8 mouse cellular contexts compared by ENCODE assay signal in the genomic region with DNA sequence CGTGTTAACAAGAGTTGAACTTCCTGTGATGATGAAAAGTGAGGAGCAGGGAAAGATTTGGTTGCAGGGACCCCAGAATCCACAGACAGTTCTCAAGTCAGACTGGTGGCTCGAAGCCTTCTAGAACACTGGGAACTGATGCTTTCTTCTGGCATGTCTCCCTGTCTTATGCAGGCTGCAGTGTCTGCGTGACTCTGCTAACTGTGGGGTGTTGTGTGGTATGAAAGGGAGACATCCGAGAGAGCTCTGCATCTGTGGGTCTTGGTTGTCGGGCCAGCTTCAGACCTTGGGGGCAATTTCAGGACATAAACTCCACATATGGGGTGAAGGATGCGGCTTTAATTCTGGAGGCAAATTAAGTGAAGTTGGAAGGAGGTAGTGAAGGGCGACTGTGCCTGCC. TPM values are rescaled to one million over a fixed set of nuclear protein-coding genes. Genes with fewer than 3 reads are reported as not detected.
DNase-seq lines count a peak whose midpoint lies in the region; ATAC-seq and TF ChIP-seq lines count a peak whose summit lies in the region.

No protein-coding gene starts in this region.

- peak overlapping the region; percentile 93 for H3K4me2 ChIP-seq in embryonic facial prominence, embryonic 12.5 days (replicated peaks)
- peak overlapping the region; percentile 80 for H3K4me2 ChIP-seq in hindbrain, embryonic 16.5 days (ENCODE audit: low read length)
- H3K4me2 ChIP-seq in midbrain, postnatal 0 days (ENCODE audit: low read depth, low read length, poor library complexity, severe bottlenecking): peak overlapping the region; percentile 98

- peak overlapping the region; percentile 93 for H3K27ac ChIP-seq in embryonic facial prominence, embryonic 12.5 days
- H3K27ac ChIP-seq in hindbrain, embryonic 16.5 days (ENCODE audit: low read depth, low read length): no peak overlapping the region; the same call in 1 of the 2 replicates
- H3K27ac ChIP-seq in midbrain, postnatal 0 days (ENCODE audit: low read depth, low read length): peak overlapping the region; percentile 89

- peaks cover 35% of the 10 kb centered on the region for H3K36me3 ChIP-seq in embryonic facial prominence, embryonic 12.5 days
- peaks cover 5% of the 10 kb centered on the region for H3K36me3 ChIP-seq in hindbrain, embryonic 16.5 days (ENCODE audit: control insufficient read depth, insufficient read depth, low read length)
- peaks cover 13% of the 10 kb centered on the region for H3K36me3 ChIP-seq in midbrain, postnatal 0 days (ENCODE audit: insufficient read depth, low read length)

- 44% methylated on average over 7 of the region's 7 CpGs for WGBS in embryonic facial prominence, embryonic 12.5 days
- 38% methylated on average over 7 of the region's 7 CpGs for WGBS in hindbrain, embryonic 16.5 days
- 45% methylated on average over 7 of the region's 7 CpGs for WGBS in midbrain, postnatal 0 days

- TF ChIP-seq CTCF in midbrain, postnatal 0 days (IDR thresholded peaks at IDR 0.05): no peak

- H3K27me3 ChIP-seq in embryonic facial prominence, embryonic 12.5 days: no peaks in the 10 kb centered on the region
- H3K27me3 ChIP-seq in hindbrain, embryonic 16.5 days (replicated peaks; ENCODE audit: control insufficient read depth, insufficient read depth, low read length): no peaks in the 10 kb centered on the region
- no peaks in the 10 kb centered on the region for H3K27me3 ChIP-seq in midbrain, postnatal 0 days (ENCODE audit: insufficient read depth, low read length)

- H3K4me3 ChIP-seq in embryonic facial prominence, embryonic 12.5 days: peak overlapping the region; percentile 74
- peak overlapping the region; percentile 79 for H3K4me3 ChIP-seq in hindbrain, embryonic 16.5 days (ENCODE audit: low read length)
- peak overlapping the region; percentile 77 for H3K4me3 ChIP-seq in midbrain, postnatal 0 days (ENCODE audit: low read depth, low read length)

- ATAC-seq in embryonic facial prominence, embryonic 12.5 days (ENCODE audit: insufficient number of reproducible peaks, insufficient read depth, low FRiP score, low TSS enrichment): no peak
- ATAC-seq in hindbrain, embryonic 16.5 days: no peak
- no peak for ATAC-seq in midbrain, postnatal 0 days (ENCODE audit: low FRiP score)
- ATAC-seq in CD4-positive, CD25-positive, alpha-beta regulatory T cell, adult 4 months: no peak

- peak; percentile 44 to 63 for DNase-seq in left cerebral cortex, postnatal 14 days (ENCODE audit: low spot score in 2 of 2)
- DNase-seq in left cerebral cortex, postnatal 10 days (ENCODE audit: extremely low spot score in 1 of 2, low spot score in 2 of 2): no peak
- no peak for DNase-seq in midbrain, postnatal 0 days (ENCODE audit: low spot score)
- no peak for DNase-seq in yolk sac, embryonic 10.5 days (ENCODE audit: low spot score)
- no peak for DNase-seq in adrenal gland, postnatal 36 days

- peaks cover 34% of the 10 kb centered on the region for H3K4me1 ChIP-seq in embryonic facial prominence, embryonic 12.5 days
- H3K4me1 ChIP-seq in hindbrain, embryonic 16.5 days (ENCODE audit: control insufficient read depth, insufficient read depth, low read depth, low read length): peaks cover 44% of the 10 kb centered on the region
- H3K4me1 ChIP-seq in midbrain, postnatal 0 days (ENCODE audit: insufficient read depth, low read length): peaks cover 25% of the 10 kb centered on the region; the same call in 1 of the 2 replicates

- no peaks in the 10 kb centered on the region for H3K9me3 ChIP-seq in embryonic facial prominence, embryonic 12.5 days
- no peaks in the 10 kb centered on the region for H3K9me3 ChIP-seq in hindbrain, embryonic 16.5 days (ENCODE audit: control insufficient read depth, low read length)
- no peaks in the 10 kb centered on the region for H3K9me3 ChIP-seq in midbrain, postnatal 0 days (ENCODE audit: low read length)

- intact Hi-C loops in left cerebral cortex, postnatal 14 days (cut with DNase I): loop anchor here (5.0 kb wide), 1 partner anchor 126 kb away; no protein-coding TSS in a partner anchor
- intact Hi-C loops in left cerebral cortex, postnatal 10 days (cut with DNase I): loop anchor here (5.0 kb wide), 1 partner anchor 126 kb away; no protein-coding TSS in a partner anchor

- peak overlapping the region; percentile 88 for H3K9ac ChIP-seq in embryonic facial prominence, embryonic 12.5 days
- H3K9ac ChIP-seq in hindbrain, embryonic 16.5 days (ENCODE audit: low read depth, low read length): peak overlapping the region; percentile 81
- peak overlapping the region; percentile 95 for H3K9ac ChIP-seq in midbrain, postnatal 0 days (replicated peaks; ENCODE audit: low read length, poor library complexity, severe bottlenecking)

RNA-seq across cellular contexts. Expression of a gene that starts 1.1 kb away (rescaled TPM):
- total RNA-seq in left cerebral cortex, postnatal 14 days (2021): 10 to 100 TPM; 51.9 to 57.4 TPM
- total RNA-seq in left cerebral cortex, postnatal 10 days (2021): 10 to 100 TPM; 38.7 to 40.2 TPM
- 19.1 and 24.0 TPM in 2 replicates for polyA plus RNA-seq in embryonic facial prominence, embryonic 12.5 days (2016; fragmentation: Nextera tagmentation; extraction: Ambion mirVana)
- 20.3 and 21.9 TPM in 2 replicates for polyA plus RNA-seq in hindbrain, embryonic 16.5 days (2015; fragmentation: Nextera tagmentation; extraction: Ambion mirVana)
- 33.3 and 33.9 TPM in 2 replicates for total RNA-seq in midbrain, postnatal 0 days (2014; rRNA removed)
- 19.0 and 20.4 TPM in 2 replicates for polyA plus RNA-seq in midbrain, postnatal 0 days (2015; fragmentation: Nextera tagmentation; extraction: Ambion mirVana)
- total RNA-seq in adrenal gland, postnatal 36 days (2021): 10 to 100 TPM; 18.4 to 21.8 TPM
- 10 to 100 TPM in 1 of 2 experiments, 1 to 10 TPM in 1; 9.5 to 10.6 TPM for polyA plus RNA-seq in CD4-positive, CD25-positive, alpha-beta regulatory T cell, adult 4 months (2017; shearing (Covaris generic))

RNA-seq across cellular contexts. Expression of a gene that starts 14.4 kb away (rescaled TPM):
- total RNA-seq in left cerebral cortex, postnatal 14 days (2021): 10 to 100 TPM; 28.8 to 32.3 TPM
- 10 to 100 TPM; 32.4 to 35.6 TPM for total RNA-seq in left cerebral cortex, postnatal 10 days (2021)
- 68.0 and 70.1 TPM in 2 replicates for polyA plus RNA-seq in embryonic facial prominence, embryonic 12.5 days (2016; fragmentation: Nextera tagmentation; extraction: Ambion mirVana)
- polyA plus RNA-seq in hindbrain, embryonic 16.5 days (2015; fragmentation: Nextera tagmentation; extraction: Ambion mirVana): 48.6 and 50.7 TPM in 2 replicates
- 34.5 and 45.8 TPM in 2 replicates for total RNA-seq in midbrain, postnatal 0 days (2014; rRNA removed)
- polyA plus RNA-seq in midbrain, postnatal 0 days (2015; fragmentation: Nextera tagmentation; extraction: Ambion mirVana): 41.4 and 42.6 TPM in 2 replicates
- total RNA-seq in adrenal gland, postnatal 36 days (2021): 10 to 100 TPM; 39.5 to 64.3 TPM
- 10 to 100 TPM; 51.5 to 59.7 TPM for polyA plus RNA-seq in CD4-positive, CD25-positive, alpha-beta regulatory T cell, adult 4 months (2017; shearing (Covaris generic))

RNA-seq across cellular contexts. Expression of a gene that starts 20.1 kb away (rescaled TPM):
- 1,000 to 10,000 TPM; 2,273 to 2,303 TPM for total RNA-seq in left cerebral cortex, postnatal 14 days (2021)
- total RNA-seq in left cerebral cortex, postnatal 10 days (2021): 1,000 to 10,000 TPM; 1,896 to 1,966 TPM
- 1,846 and 1,855 TPM in 2 replicates for polyA plus RNA-seq in embryonic facial prominence, embryonic 12.5 days (2016; fragmentation: Nextera tagmentation; extraction: Ambion mirVana)
- 1,587 and 1,624 TPM in 2 replicates for polyA plus RNA-seq in hindbrain, embryonic 16.5 days (2015; fragmentation: Nextera tagmentation; extraction: Ambion mirVana)
- total RNA-seq in midbrain, postnatal 0 days (2014; rRNA removed): 2,678 and 3,049 TPM in 2 replicates
- polyA plus RNA-seq in midbrain, postnatal 0 days (2015; fragmentation: Nextera tagmentation; extraction: Ambion mirVana): 1,705 and 1,726 TPM in 2 replicates
- 1,000 to 10,000 TPM; 2,066 to 3,178 TPM for total RNA-seq in adrenal gland, postnatal 36 days (2021)
- polyA plus RNA-seq in CD4-positive, CD25-positive, alpha-beta regulatory T cell, adult 4 months (2017; shearing (Covaris generic)): 100 to 1,000 TPM; 215 to 384 TPM

RNA-seq across cellular contexts. Expression of a gene that starts 45.4 kb away (rescaled TPM):
- total RNA-seq in left cerebral cortex, postnatal 14 days (2021): 10 to 100 TPM; 23.5 to 29.6 TPM
- 10 to 100 TPM; 31.7 to 32.7 TPM for total RNA-seq in left cerebral cortex, postnatal 10 days (2021)
- polyA plus RNA-seq in embryonic facial prominence, embryonic 12.5 days (2016; fragmentation: Nextera tagmentation; extraction: Ambion mirVana): 186 and 191 TPM in 2 replicates
- 37.7 and 50.2 TPM in 2 replicates for polyA plus RNA-seq in hindbrain, embryonic 16.5 days (2015; fragmentation: Nextera tagmentation; extraction: Ambion mirVana)
- 29.8 and 33.7 TPM in 2 replicates for total RNA-seq in midbrain, postnatal 0 days (2014; rRNA removed)
- 18.4 and 21.0 TPM in 2 replicates for polyA plus RNA-seq in midbrain, postnatal 0 days (2015; fragmentation: Nextera tagmentation; extraction: Ambion mirVana)
- total RNA-seq in adrenal gland, postnatal 36 days (2021): 10 to 100 TPM; 18.5 to 25.6 TPM
- 10 to 100 TPM; 22.6 to 49.4 TPM for polyA plus RNA-seq in CD4-positive, CD25-positive, alpha-beta regulatory T cell, adult 4 months (2017; shearing (Covaris generic))

RNA-seq across cellular contexts. Expression of a gene that starts 45.5 kb away (rescaled TPM):
- 10 to 100 TPM; 62.6 to 72.8 TPM for total RNA-seq in left cerebral cortex, postnatal 14 days (2021)
- total RNA-seq in left cerebral cortex, postnatal 10 days (2021): 10 to 100 TPM; 70.1 to 78.7 TPM
- polyA plus RNA-seq in embryonic facial prominence, embryonic 12.5 days (2016; fragmentation: Nextera tagmentation; extraction: Ambion mirVana): 191 and 206 TPM in 2 replicates
- polyA plus RNA-seq in hindbrain, embryonic 16.5 days (2015; fragmentation: Nextera tagmentation; extraction: Ambion mirVana): 140 and 154 TPM in 2 replicates
- total RNA-seq in midbrain, postnatal 0 days (2014; rRNA removed): 23.3 and 48.2 TPM in 2 replicates
- polyA plus RNA-seq in midbrain, postnatal 0 days (2015; fragmentation: Nextera tagmentation; extraction: Ambion mirVana): 136 and 145 TPM in 2 replicates
- total RNA-seq in adrenal gland, postnatal 36 days (2021): 100 to 1,000 TPM; 176 to 205 TPM
- polyA plus RNA-seq in CD4-positive, CD25-positive, alpha-beta regulatory T cell, adult 4 months (2017; shearing (Covaris generic)): 10 to 100 TPM; 67.5 to 77.7 TPM

Comparison
In these comparisons a context has a peak if more than half of its experiments do, and no peak if none do; other contexts are left out.
1. DNase-seq: peak in left cerebral cortex, postnatal 14 days (2 of 2); none in left cerebral cortex, postnatal 10 days (0 of 2), midbrain, postnatal 0 days (single experiment), yolk sac, embryonic 10.5 days (single experiment) and adrenal gland, postnatal 36 days (0 of 2).
2. Peak in every context shown above with its lines, with median percentiles within 50 percentile points of each other: H3K4me2 ChIP-seq, H3K4me3 ChIP-seq and H3K9ac ChIP-seq.